Mouse (Mus musculus) CH12.LX (cell line): ENCODE measurements around the gene Map3k12. TPM values are rescaled to one million over a fixed set of nuclear protein-coding genes. Genes with fewer than 3 reads are reported as not detected.

Source experiments
- DNase-seq: peaks from one replicate; pipeline ENCODE4 v3.0.0-alpha.2; 2013; ENCODE audit errors: extremely low read depth
- H3K27ac ChIP-seq: 2 replicates; pipeline ENCODE4 v1.5.1; 2012; ENCODE audit warnings: low read depth, mild to moderate bottlenecking, control low read depth, moderate library complexity; ENCODE audit not compliant: insufficient read depth
- H3K27me3 ChIP-seq: replicated peaks from 2 replicates; pipeline ENCODE3; 2012; ENCODE audit warnings: inconsistent platforms
- H3K36me3 ChIP-seq, 2 experiments: replicated peaks in 1 of 2; 2 replicates each; pipeline versions ENCODE3 to v1.6.1; 2012; ENCODE audit warnings: inconsistent platforms in 1 of 2, low read length in 1 of 2, mild to moderate bottlenecking in 1 of 2, mixed read lengths in 1 of 2, moderate library complexity in 1 of 2; ENCODE audit not compliant: control insufficient read depth in 1 of 2, insufficient read depth in 1 of 2
- H3K4me1 ChIP-seq, 2 experiments: 2 replicates each; pipeline ENCODE4 v1.6.1; 2012; ENCODE audit warnings: inconsistent platforms in 1 of 2, moderate library complexity in 1 of 2; ENCODE audit not compliant: insufficient read depth in 2 of 2, control insufficient read depth in 1 of 2
- H3K4me2 ChIP-seq: 2 replicates; pipeline ENCODE4 v1.6.1; 2012; ENCODE audit warnings: low read depth, mild to moderate bottlenecking, control low read depth; ENCODE audit not compliant: poor library complexity, insufficient read depth, severe bottlenecking
- H3K4me3 ChIP-seq, 3 experiments: fragments of 150-350 bp in 1 of 3; sonication (generic) in 1 of 3; replicated peaks in 1 of 3; 2 replicates each; pipeline versions ENCODE3 to v1.5.1; 2011 to 2012; ENCODE audit warnings: low read depth in 2 of 3, low read length in 2 of 3, mild to moderate bottlenecking in 2 of 3, moderate library complexity in 2 of 3, control low read depth in 1 of 3, improper control_type of control experiment in 1 of 3, inconsistent platforms in 1 of 3, mixed read lengths in 1 of 3; ENCODE audit not compliant: poor library complexity in 1 of 3
- H3K79me2 ChIP-seq: replicated peaks from 2 replicates; pipeline ENCODE4 v1.6.1; 2012; ENCODE audit warnings: mild to moderate bottlenecking, moderate library complexity; ENCODE audit not compliant: control insufficient read depth, poor library complexity, insufficient read depth, severe bottlenecking; ENCODE audit errors: extremely low read depth
- H3K9ac ChIP-seq: 2 replicates; pipeline ENCODE4 v1.6.1; 2012; ENCODE audit warnings: low read depth, mild to moderate bottlenecking, control low read depth, moderate library complexity; ENCODE audit not compliant: insufficient read depth
- H3K9me3 ChIP-seq: replicated peaks from 2 replicates; pipeline ENCODE3; 2012; ENCODE audit warnings: low read length, inconsistent platforms, mixed read lengths
- E2F4 ChIP-seq: IDR thresholded peaks from 2 replicates; pipeline ENCODE4 v1.6.1; 2011; ENCODE audit warnings: low read depth, low read length, improper control_type of control experiment; ENCODE audit not compliant: insufficient replicate concordance
- KAT2A ChIP-seq: IDR thresholded peaks from 2 replicates; pipeline ENCODE4 v1.6.1; 2012; ENCODE audit warnings: low read length, improper control_type of control experiment, inconsistent platforms; ENCODE audit not compliant: insufficient replicate concordance
- MAZ ChIP-seq: IDR thresholded peaks from 2 replicates; pipeline ENCODE4 v1.6.1; 2012; ENCODE audit warnings: low read depth, mild to moderate bottlenecking, inconsistent platforms, low read length, improper control_type of control experiment, moderate library complexity
- NELFE ChIP-seq: IDR thresholded peaks from 2 replicates; pipeline ENCODE4 v1.6.1; 2011; ENCODE audit warnings: low read depth, low read length, improper control_type of control experiment
- POLR2A ChIP-seq: IDR thresholded peaks from 2 replicates; pipeline ENCODE4 v1.6.1; 2011; ENCODE audit warnings: low read depth, mild to moderate bottlenecking, improper control_type of control experiment, low read length
- POLR2AphosphoS2 ChIP-seq: IDR thresholded peaks from 2 replicates; pipeline ENCODE4 v1.6.1; 2011; ENCODE audit warnings: low read depth, low read length, improper control_type of control experiment
- RAD21 ChIP-seq: IDR thresholded peaks from 2 replicates; pipeline ENCODE4 v1.6.1; 2011; ENCODE audit warnings: low read depth, mild to moderate bottlenecking, low read length, improper control_type of control experiment, moderate library complexity
- TCF12 ChIP-seq: IDR thresholded peaks from 2 replicates; pipeline ENCODE4 v1.6.1; 2014; ENCODE audit warnings: low read depth, mild to moderate bottlenecking, inconsistent platforms, low read length, improper control_type of control experiment
- UBTF ChIP-seq: IDR thresholded peaks from 2 replicates; pipeline ENCODE4 v1.6.1; 2012; ENCODE audit warnings: low read depth, mild to moderate bottlenecking, inconsistent platforms, low read length, improper control_type of control experiment, moderate library complexity
- USF1 ChIP-seq: IDR thresholded peaks from 2 replicates; pipeline ENCODE4 v1.6.1; 2014; ENCODE audit warnings: low read depth, mild to moderate bottlenecking, inconsistent platforms, low read length, improper control_type of control experiment
- USF2 ChIP-seq: conservative IDR thresholded peaks from 2 replicates; pipeline ENCODE4 v1.6.1; 2011; ENCODE audit warnings: low read depth, low read length, improper control_type of control experiment
- ZC3H11A ChIP-seq: IDR thresholded peaks from 2 replicates; pipeline ENCODE4 v1.6.1; 2012; ENCODE audit warnings: low read depth, mild to moderate bottlenecking, inconsistent platforms, low read length, improper control_type of control experiment
- ZMIZ1 ChIP-seq: IDR thresholded peaks from 2 replicates; pipeline ENCODE4 v1.6.1; 2012; ENCODE audit warnings: low read depth, mild to moderate bottlenecking, inconsistent platforms, low read length, improper control_type of control experiment
- ZNF384 ChIP-seq: IDR thresholded peaks from 2 replicates; pipeline ENCODE4 v1.6.1; 2012; ENCODE audit warnings: low read depth, low read length, improper control_type of control experiment, inconsistent platforms
- dilution Hi-C: fragments of 300-500 bp; cut with MboI; formaldehyde crosslinking; loops from 2 replicates; pipeline ENCODE4 v1.14.3; 2020; ENCODE audit warnings: low sequenced_read_pairs; ENCODE audit not compliant: extremely low pct_unique_long_range_greater_than_20kb, extremely low pct_ligation_motif_present
- in situ Hi-C: fragments of 300-500 bp; cut with MboI; formaldehyde crosslinking; loops from 3 replicates; pipeline ENCODE4 v1.14.3; 2019; ENCODE audit warnings: low sequenced_read_pairs, low pct_ligation_motif_present, low pct_unique_long_range_greater_than_20kb, mixed read lengths
- polyA plus RNA-seq: library from polyadenylated mRNA; unstranded; fragments of >175 nt; gene quantifications from 2 replicates; pipeline ENCODE4 v1.2.1, GENCODE M21; 2012; ENCODE audit warnings: low read depth; ENCODE audit not compliant: insufficient read length
- total RNA-seq, 2 experiments: library from RNA; depleted of rRNA; stranded (reverse); fragments of 300-350 nt in 1 of 2; fragments of >200 nt in 1 of 2; gene quantifications; 2 replicates each; pipeline ENCODE4 v1.2.3; 2012 to 2014

Gene Map3k12
- total and polyA plus RNA-seq, 3 experiments: 1.5 to 3.0 (median 2.3) TPM

GRCm38 (mm10) chr15:102512471-102512870 lies 4.4 kb downstream of the Map3k12 start:
- Histone ChIP-seq H3K79me2 (no peaks in the 10 kb centered on the region), H3K4me1 (peaks cover 24 to 53% of the 10 kb centered on the region in 2 experiments)
- dilution Hi-C loops: no loop called here

GRCm38 (mm10) chr15:102512010-102512409 lies 4.9 kb downstream of the Map3k12 start:
- Histone ChIP-seq H3K27me3 (peaks cover 3% of the 10 kb centered on the region), H3K79me2 (no peaks in the 10 kb centered on the region), H3K4me2 (no peak overlapping the region), H3K4me1 (peaks cover 24 to 55% of the 10 kb centered on the region in 2 experiments), H3K4me3 (no peak overlapping the region), H3K36me3 (peaks cover 0 to 5% of the 10 kb centered on the region in 2 experiments), H3K27ac (no peak overlapping the region)
- TF ChIP-seq USF2: no peak
- TF ChIP-seq ZNF384: no peak
- TF ChIP-seq NELFE: no peak
- no peak for TF ChIP-seq POLR2AphosphoS2
- TF ChIP-seq USF1: no peak
- no peak for TF ChIP-seq MAZ
- TF ChIP-seq, all 38 proteins: peak for 0
- DNase-seq: no peak
- Histone ChIP-seq H3K9me3 (no peaks in the 10 kb centered on the region), H3K9ac (no peak overlapping the region)
- in situ Hi-C loops (no loop called here), dilution Hi-C loops (no loop called here)

More at GRCm38 (mm10) chr15:102512471-102512870, 4.4 kb downstream of the Map3k12 start:
- DNase-seq: no peak
- TF ChIP-seq UBTF (no peak), POLR2AphosphoS2 (no peak), ZNF384 (no peak), RAD21 (no peak), KAT2A (no peak), TCF12 (no peak)
- no peak overlapping the region for H3K9ac ChIP-seq
- in situ Hi-C loops: no loop called here
- H3K4me2 ChIP-seq: no peak overlapping the region
- H3K36me3 ChIP-seq: peaks cover 0 to 3% of the 10 kb centered on the region in 2 experiments
- H3K27ac ChIP-seq: no peak overlapping the region
- H3K4me3 ChIP-seq: no peak overlapping the region
- H3K9me3 ChIP-seq: no peaks in the 10 kb centered on the region
- H3K27me3 ChIP-seq: peaks cover 3% of the 10 kb centered on the region

GRCm38 (mm10) chr15:102511285-102511833 lies 5.5 kb downstream of the Map3k12 start:
- Histone ChIP-seq H3K9ac (peak overlapping the region; percentile 0; the same call in 1 of the 2 replicates), H3K4me1 (peaks cover 24 to 55% of the 10 kb centered on the region in 2 experiments), H3K4me2 (peak overlapping the region; percentile 94), H3K27ac (no peak overlapping the region), H3K9me3 (no peaks in the 10 kb centered on the region), H3K36me3 (peaks cover 0 to 8% of the 10 kb centered on the region in 2 experiments), H3K27me3 (peaks cover 3% of the 10 kb centered on the region), H3K4me3 (no peak overlapping the region), H3K79me2 (no peaks in the 10 kb centered on the region)
- dilution Hi-C loops (no loop called here), in situ Hi-C loops (no loop called here)
- peak; percentile 64 for DNase-seq
- TF ChIP-seq UBTF (no peak), ZMIZ1 (peak; percentile 67; the same call in 1 of the 2 replicates), ZC3H11A (no peak), POLR2A (0 out of 2 replicates have a peak, but pooled peaks have one; percentile 17), E2F4 (no peak), ZNF384 (no peak)
